Mouse (Mus musculus): ENCODE results near the gene Ppp2r5e.

The Ppp2r5e gene

DNA sequence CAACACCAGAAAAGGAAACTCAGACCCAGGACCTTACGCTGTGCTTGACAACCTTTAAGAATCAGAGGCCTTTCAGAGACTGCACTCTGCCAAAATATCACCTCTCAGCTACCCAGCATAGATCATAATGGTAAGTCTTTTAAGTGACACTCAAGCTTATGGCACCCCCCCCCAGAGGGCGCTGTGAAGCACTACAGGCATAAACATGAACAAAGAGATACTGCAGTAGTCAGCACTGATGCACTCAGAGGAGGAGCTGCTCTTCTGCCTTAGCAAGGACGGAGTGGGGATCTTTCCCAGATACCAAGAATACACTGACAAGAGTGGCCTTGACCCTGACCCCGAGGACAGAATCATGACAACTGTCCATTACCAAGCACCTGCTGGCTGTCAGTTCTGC lies 23.8 kb downstream of the Ppp2r5e start:
- DNase-seq: peak in 1 of 2 experiments; percentile 48

- no peak for DNase-seq
Observed at GRCm38 (mm10) chr12:75570138-75570537, 25.9 kb downstream of the Ppp2r5e start.

DNA sequence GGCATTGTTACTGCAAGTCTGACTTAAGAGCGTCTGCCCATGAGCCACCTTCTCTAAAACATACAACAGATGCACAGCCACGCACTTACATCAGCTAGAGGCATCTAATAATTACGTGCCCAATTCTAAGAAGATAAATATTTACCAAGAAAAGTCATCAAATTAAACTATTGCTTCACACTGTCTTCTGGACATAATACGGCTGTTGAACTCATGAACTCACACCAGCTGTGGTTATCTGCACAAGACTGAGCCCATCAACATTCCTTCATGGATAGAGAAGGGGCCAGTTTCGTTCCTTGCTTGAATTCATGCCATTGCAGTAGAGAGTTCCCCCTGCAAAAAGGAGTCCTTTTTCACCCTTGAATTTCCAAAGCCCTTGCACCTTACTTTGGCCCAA lies 28.3 kb downstream of the Ppp2r5e start:
- no peak for DNase-seq

DNA sequence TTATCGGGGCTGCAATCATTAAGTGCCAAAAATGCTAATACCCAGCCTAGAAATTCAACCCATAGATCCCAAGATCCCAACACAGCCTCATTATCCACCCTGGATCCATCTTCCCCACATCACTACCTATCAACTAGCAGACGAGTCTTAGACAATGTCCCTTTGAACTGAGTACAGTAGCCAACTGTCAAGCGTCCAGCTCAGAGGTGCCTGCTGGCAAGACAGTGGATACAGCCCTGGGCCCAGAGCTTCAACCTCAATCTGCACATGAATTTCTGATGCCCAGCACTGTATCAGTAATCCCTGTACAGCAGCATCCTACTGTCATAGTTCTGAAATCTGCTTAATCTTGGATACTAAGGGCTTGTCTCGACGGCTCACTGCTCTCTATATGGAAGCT lies 30.3 kb downstream of the Ppp2r5e start:
- no peak for DNase-seq

GRCm38 (mm10) chr12:75564498-75564897 lies 31.5 kb downstream of the Ppp2r5e start:
- DNase-seq: no peak

GRCm38 (mm10) chr12:75562996-75563618 lies 32.9 kb downstream of the Ppp2r5e start:
- no peak for DNase-seq

- DNase-seq: no peak
Observed at GRCm38 (mm10) chr12:75560681-75561387, 35.2 kb downstream of the Ppp2r5e start.

- no peak for DNase-seq
Observed at GRCm38 (mm10) chr12:75559196-75559595, 36.8 kb downstream of the Ppp2r5e start.

DNA sequence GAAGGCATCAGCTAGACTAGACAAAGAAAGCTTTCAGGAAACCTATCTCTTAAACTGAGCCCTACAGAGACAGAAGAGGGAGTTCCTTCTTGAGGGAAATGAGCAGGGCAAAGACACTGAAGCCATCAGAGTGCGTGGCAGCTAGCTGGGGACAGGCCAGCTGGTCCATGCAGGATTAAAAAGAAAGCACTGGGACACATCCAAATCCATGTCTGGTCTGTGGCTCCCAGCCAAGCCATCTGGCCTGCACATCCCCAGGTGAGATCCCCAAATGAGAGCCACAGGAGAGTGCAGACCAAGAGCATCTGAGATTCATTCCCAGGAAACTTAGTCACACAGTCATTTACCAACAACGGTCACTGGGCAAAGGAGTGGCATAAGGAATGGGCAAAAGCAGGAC lies 38.2 kb downstream of the Ppp2r5e start:
- peak in 1 of 2 experiments; percentile 46 for DNase-seq

- no peak for DNase-seq
Observed at GRCm38 (mm10) chr12:75555032-75555431, 41.0 kb downstream of the Ppp2r5e start.

DNA sequence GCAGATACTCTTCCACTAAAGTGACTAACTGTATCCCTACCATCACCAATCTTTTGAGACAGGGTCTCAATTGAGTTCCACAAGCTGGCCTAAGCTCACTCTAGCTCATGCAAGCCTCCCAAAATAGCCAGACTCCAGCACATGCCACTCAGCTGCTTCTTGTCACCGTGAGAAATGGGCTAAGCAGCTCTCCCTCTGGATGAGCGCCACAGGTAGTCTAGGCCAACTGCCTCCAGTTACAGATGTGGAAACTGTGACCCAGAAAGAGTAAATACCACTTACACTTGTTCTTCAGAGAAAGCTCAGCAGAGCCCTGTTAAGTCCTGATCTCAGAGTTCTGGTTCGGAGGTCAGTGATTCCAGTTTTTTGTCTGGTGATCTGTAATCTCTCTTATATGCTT lies 43.7 kb downstream of the Ppp2r5e start:
- DNase-seq: no peak

- DNase-seq: no peak
Observed at GRCm38 (mm10) chr12:75551671-75552070, 44.4 kb downstream of the Ppp2r5e start.

DNA sequence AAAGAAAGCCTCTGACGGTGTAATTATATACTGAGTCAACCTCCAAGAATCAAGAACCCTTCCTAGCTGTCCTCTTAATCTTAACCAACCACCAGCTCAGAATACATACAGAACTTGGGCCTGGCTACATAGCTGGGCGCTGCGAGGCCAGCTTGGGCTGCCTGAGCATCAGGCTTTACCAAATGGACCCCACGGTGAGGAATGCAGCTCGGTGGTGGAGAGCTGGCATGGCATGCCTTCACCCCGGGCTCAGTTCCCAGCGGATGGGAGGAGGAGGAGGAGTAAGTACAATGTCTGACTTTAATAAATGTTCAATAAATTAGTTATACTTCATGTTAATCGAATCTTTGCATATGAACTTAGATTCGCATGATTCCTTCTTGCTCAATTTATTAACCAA lies 47.0 kb downstream of the Ppp2r5e start:
- no peak for DNase-seq

DNA sequence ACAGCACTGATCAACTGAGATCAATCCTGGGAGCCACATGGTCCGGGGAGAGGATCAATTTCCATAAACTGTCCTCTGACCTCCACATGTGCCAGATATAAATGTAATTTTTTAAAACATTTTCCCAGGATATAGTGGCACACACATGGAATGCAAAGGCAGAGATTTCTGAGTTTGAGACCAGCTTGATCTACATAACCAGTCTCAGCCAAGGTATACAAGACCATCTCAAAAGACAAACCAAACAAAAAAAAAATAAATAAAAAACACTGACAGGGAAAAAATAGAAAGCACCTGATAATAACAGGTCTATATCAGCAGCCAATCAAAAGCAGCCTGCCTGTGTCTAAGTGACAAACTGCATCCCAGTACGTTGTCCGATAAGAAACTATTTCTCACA lies 48.9 kb downstream of the Ppp2r5e start:
- no peak for DNase-seq

DNA sequence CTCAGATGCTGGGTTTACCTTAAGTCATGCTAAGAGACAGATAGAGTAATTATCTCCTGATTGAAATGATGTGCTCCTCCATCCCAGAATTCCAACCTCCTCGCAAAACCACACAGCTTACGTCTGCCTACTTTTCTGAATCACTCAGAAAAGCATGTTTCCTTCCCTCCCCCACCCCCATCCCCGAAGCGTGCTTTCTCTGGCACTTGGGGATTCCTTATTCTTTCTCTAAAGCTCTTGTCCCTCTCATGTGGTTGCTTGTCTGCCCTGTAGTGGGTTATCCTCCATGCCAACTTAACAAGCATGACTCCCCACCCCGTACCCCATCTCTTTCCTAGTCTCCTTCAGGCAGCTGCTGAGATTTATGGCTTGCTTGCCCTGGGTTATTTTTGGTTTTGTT lies 49.8 kb downstream of the Ppp2r5e start:
- DNase-seq: no peak

DNA sequence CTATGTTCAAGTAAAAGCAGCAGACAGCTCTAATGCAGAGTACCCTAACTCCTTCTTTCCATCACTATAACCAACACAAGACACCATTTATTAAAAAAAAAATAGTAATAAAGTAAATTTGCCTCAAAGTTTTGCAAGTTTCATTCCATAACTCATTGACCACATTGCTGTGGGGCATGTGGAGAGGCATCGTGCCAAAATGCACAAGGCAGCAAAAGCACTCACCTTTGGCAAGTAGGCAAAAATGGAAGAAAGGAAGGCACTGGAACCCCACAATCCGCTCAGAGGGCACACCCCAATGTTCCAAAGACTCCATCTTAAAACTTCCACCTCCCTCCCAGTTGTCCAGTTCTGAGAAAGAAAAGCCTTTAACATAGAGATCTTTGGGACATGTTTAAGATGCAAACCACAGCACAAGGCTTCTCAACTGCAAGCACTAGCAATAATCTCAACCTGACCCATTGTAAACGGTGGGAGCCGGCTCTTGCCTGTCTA lies 50.6 kb downstream of the Ppp2r5e start:
- peak; percentile 35 to 58 for DNase-seq

DNA sequence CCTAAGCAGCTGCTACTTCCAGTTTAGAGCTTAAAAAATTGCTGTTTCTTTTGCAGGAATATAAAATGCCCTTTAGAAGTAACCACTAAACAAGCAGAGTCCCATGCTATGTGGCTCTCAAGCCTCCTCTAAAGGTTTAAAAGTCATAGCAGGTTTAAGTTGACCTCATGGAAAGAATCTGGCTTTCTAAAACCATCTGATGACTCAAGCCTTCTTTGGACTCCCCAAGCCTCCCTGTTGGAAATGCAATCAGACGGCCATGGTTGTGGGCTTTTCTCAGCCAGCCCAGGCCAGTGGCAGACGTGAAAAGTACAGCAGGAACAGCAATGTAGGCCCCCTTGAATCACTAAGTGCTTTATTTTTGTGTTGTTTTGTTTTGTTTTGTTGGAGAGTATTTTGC lies 51.4 kb downstream of the Ppp2r5e start:
- DNase-seq: no peak

- DNase-seq: no peak
Observed at GRCm38 (mm10) chr12:75544259-75544658, 51.8 kb downstream of the Ppp2r5e start.

GRCm38 (mm10) chr12:75543346-75543745 lies 52.7 kb downstream of the Ppp2r5e start:
- DNase-seq: no peak

- no peak for DNase-seq
Observed at GRCm38 (mm10) chr12:75540621-75541171, 55.3 kb downstream of the Ppp2r5e start.

DNA sequence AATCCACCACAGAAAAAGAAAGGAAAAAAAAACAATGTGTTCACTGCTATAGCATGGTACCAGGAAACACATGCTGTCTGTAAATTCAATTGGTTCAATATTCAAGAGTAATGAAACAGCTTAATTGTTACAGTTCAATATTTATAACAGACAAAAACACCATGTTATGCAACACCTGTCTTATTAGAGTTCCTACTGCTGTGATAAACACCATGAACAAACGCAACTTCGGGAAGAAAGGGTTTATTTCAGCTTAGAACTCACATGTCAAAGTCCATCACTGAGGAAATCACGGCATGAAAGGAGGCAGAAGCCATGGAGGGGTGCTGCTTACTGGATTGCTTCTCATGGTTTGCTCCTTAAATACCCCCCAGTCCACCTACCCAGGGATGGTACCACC lies 56.8 kb downstream of the Ppp2r5e start:
- DNase-seq: no peak

- no peak for DNase-seq
Observed at GRCm38 (mm10) chr12:75537673-75538423, 58.2 kb downstream of the Ppp2r5e start.

DNA sequence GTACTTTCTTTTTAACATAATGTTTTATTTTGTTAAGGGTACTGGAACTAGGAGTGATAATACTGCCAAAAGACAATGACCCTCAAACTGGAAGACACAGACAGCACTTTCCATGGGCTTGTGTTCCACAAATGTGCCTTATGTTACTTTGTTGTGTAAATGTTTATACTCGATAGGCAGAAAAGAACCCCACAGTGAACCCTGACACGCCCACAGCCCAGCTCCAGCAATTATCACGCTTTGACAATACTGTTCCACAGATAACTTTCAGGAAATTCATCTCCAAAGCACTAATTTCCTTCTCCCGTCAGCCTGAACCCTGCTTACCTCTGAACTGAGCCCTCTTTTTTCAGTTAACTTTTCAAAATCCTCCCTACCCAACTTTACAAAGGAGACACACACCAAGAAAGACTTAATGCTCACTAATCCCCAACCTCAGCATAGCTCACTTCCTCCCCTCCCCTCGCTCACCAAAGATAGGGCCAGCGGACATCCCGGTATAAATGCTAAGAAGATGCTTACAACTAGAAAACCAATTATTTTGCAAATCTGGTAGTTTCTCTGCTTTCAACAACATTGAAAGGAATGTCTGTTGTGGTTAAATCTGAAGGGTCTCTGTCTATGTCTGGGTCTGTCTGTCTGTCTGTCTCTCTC lies 58.9 kb downstream of the Ppp2r5e start:
- DNase-seq: no peak

Measured in kidney, adult 8-10 months (tissue).